Mouse (Mus musculus) cerebellum, adult 2 months (tissue): ENCODE measurements around the gene Sorbs2. TPM values are rescaled to one million over a fixed set of nuclear protein-coding genes. Genes with fewer than 3 reads are reported as not detected.

ENCODE experiments used
- DNase-seq, 2 experiments: peaks; one replicate each; pipeline ENCODE4 v3.0.0; 2021
- H3K27ac ChIP-seq: fragments of 200-500 bp; 2 replicates; pipeline ENCODE4 v1.5.1; 2012; ENCODE audit warnings: low read length, control low read depth, inconsistent platforms; ENCODE audit not compliant: insufficient read depth
- H3K27me3 ChIP-seq: fragments of 200-500 bp; 2 replicates; pipeline ENCODE4 v1.6.1; 2012; ENCODE audit warnings: inconsistent platforms, mild to moderate bottlenecking, low read length, moderate library complexity; ENCODE audit not compliant: control insufficient read depth, insufficient read depth
- H3K4me1 ChIP-seq: fragments of 200-500 bp; 2 replicates; pipeline ENCODE4 v1.6.1; 2011; ENCODE audit warnings: low read length; ENCODE audit not compliant: control insufficient read depth, insufficient read depth
- H3K4me3 ChIP-seq: fragments of 200-500 bp; replicated peaks from 2 replicates; pipeline ENCODE3; 2011; ENCODE audit warnings: mild to moderate bottlenecking, low read depth, low read length, control low read depth; ENCODE audit not compliant: insufficient read depth
- CTCF ChIP-seq: fragments of 200-500 bp; IDR thresholded peaks from 2 replicates; pipeline ENCODE4 v1.5.1; 2011; ENCODE audit warnings: low read depth, mild to moderate bottlenecking, control low read depth, low read length, moderate library complexity, borderline replicate concordance; ENCODE audit not compliant: insufficient read depth
- POLR2A ChIP-seq: fragments of 200-500 bp; IDR thresholded peaks from 2 replicates; pipeline ENCODE4 v1.6.1; 2011; ENCODE audit warnings: low read length, control low read depth, borderline replicate concordance; ENCODE audit not compliant: insufficient read depth
- WGBS: fragments of 180-500 bp; shearing (Covaris S2); methylation state at CpG from one replicate; pipeline ENCODE4 v1.1.7; 2018; 5-methylcytosine and 5-hydroxymethylcytosine counted together
- polyA plus RNA-seq: library from polyadenylated mRNA; depleted of rRNA; stranded (reverse); fragments of >200 nt; gene quantifications from 2 replicates; pipeline ENCODE4 v1.2.3, GENCODE M21; 2012

Sorbs2 gene
- polyA plus RNA-seq, 1 experiment, result 33.0 TPM

- TF ChIP-seq CTCF (no peak), POLR2A (no peak)
- Histone ChIP-seq H3K27me3 (no peaks in the 10 kb centered on the region), H3K4me1 (no peaks in the 10 kb centered on the region), H3K27ac (no peak overlapping the region), H3K4me3 (no peak overlapping the region)
- WGBS, result 87% methylated on average over 3 of the region's 3 CpGs
- no peak for DNase-seq
Measured at GRCm38 (mm10) chr8:45552175-45552574, 44.6 kb downstream of the Sorbs2 start.

GRCm38 (mm10) chr8:45554627-45555026 lies 47.0 kb downstream of the Sorbs2 start:
- Histone ChIP-seq H3K4me1 (peaks cover 3% of the 10 kb centered on the region; the same call in 1 of the 2 replicates), H3K27ac (no peak overlapping the region), H3K27me3 (no peaks in the 10 kb centered on the region), H3K4me3 (no peak overlapping the region)
- no peak for TF ChIP-seq POLR2A
- no peak for TF ChIP-seq CTCF
- 73% methylated on average over 4 of the region's 4 CpGs for WGBS
- DNase-seq, result no peak

GRCm38 (mm10) chr8:45557936-45558335 lies 50.3 kb downstream of the Sorbs2 start:
- no peak overlapping the region for H3K27ac ChIP-seq
- no peak for TF ChIP-seq CTCF
- TF ChIP-seq POLR2A, result no peak
- no peaks in the 10 kb centered on the region for H3K27me3 ChIP-seq
- WGBS, result 31% methylated on average over 3 of the region's 3 CpGs
- peaks cover 3% of the 10 kb centered on the region; the same call in 1 of the 2 replicates for H3K4me1 ChIP-seq
- H3K4me3 ChIP-seq, result no peak overlapping the region
- peak in 1 of 2 experiments; percentile 9 for DNase-seq

GRCm38 (mm10) chr8:45558426-45558825 lies 50.8 kb downstream of the Sorbs2 start:
- no peak for TF ChIP-seq POLR2A
- TF ChIP-seq CTCF, result no peak
- no peaks in the 10 kb centered on the region for H3K27me3 ChIP-seq
- no peak overlapping the region for H3K4me3 ChIP-seq
- no peak overlapping the region for H3K27ac ChIP-seq
- DNase-seq, result no peak
- WGBS, result 23% methylated on average over 5 of the region's 5 CpGs
- peaks cover 3% of the 10 kb centered on the region; the same call in 1 of the 2 replicates for H3K4me1 ChIP-seq

- 62% methylated on average over 6 of the region's 6 CpGs for WGBS
- no peak for TF ChIP-seq POLR2A
- no peak for TF ChIP-seq CTCF
- peaks cover 3% of the 10 kb centered on the region; the same call in 1 of the 2 replicates for H3K4me1 ChIP-seq
- H3K4me3 ChIP-seq, result no peak overlapping the region
- no peaks in the 10 kb centered on the region for H3K27me3 ChIP-seq
- DNase-seq, result no peak
- no peak overlapping the region for H3K27ac ChIP-seq
Measured at GRCm38 (mm10) chr8:45559176-45559820, 51.7 kb downstream of the Sorbs2 start.

- 94% methylated on average over 1 of the region's 1 CpGs for WGBS
- TF ChIP-seq POLR2A (no peak), CTCF (no peak)
- Histone ChIP-seq H3K27me3 (no peaks in the 10 kb centered on the region), H3K4me1 (no peaks in the 10 kb centered on the region), H3K4me3 (no peak overlapping the region), H3K27ac (no peak overlapping the region)
- DNase-seq, result no peak
Measured at GRCm38 (mm10) chr8:45565189-45565588, 57.6 kb downstream of the Sorbs2 start.

- Histone ChIP-seq H3K4me1 (no peaks in the 10 kb centered on the region), H3K4me3 (no peak overlapping the region), H3K27me3 (no peaks in the 10 kb centered on the region), H3K27ac (no peak overlapping the region)
- no peak for DNase-seq
- TF ChIP-seq POLR2A, result no peak
- no peak for TF ChIP-seq CTCF
- WGBS, result 81% methylated on average over 4 of the region's 4 CpGs
Measured at GRCm38 (mm10) chr8:45570117-45570516, 62.5 kb downstream of the Sorbs2 start.

- TF ChIP-seq POLR2A (no peak), CTCF (no peak)
- no peaks in the 10 kb centered on the region for H3K4me1 ChIP-seq
- DNase-seq, result no peak
- H3K27me3 ChIP-seq, result no peaks in the 10 kb centered on the region
- H3K4me3 ChIP-seq, result no peak overlapping the region
- 71% methylated on average over 7 of the region's 7 CpGs for WGBS
- no peak overlapping the region for H3K27ac ChIP-seq
Measured at GRCm38 (mm10) chr8:45579714-45580543, 72.3 kb downstream of the Sorbs2 start.
